Mouse (Mus musculus): ENCODE data around the gene Stab2.

GRCm38 (mm10) chr10:86794196-86794595 is 213.6 kb downstream of the Stab2 start:
- TF ChIP-seq CTCF (IDR thresholded peaks at IDR 0.05; ENCODE audit: low read depth) (no peak), EP300 (IDR thresholded peaks at IDR 0.05; ENCODE audit: low read depth) (no peak)
